Mouse (Mus musculus) heart, embryonic 14.5 days (tissue): Measurements from ENCODE around the gene Reep6. TPM values are rescaled to one million over a fixed set of nuclear protein-coding genes. Genes with fewer than 3 reads are reported as not detected.

Experiments
- ATAC-seq: fragments of 200-750 bp; cut with Nextera tagmentation; 2 replicates; pipeline ENCODE4 v1.8.0; 2017; ENCODE audit warnings: low read depth, moderate TSS enrichment; ENCODE audit not compliant: insufficient number of reproducible peaks, insufficient read depth, low FRiP score
- H3K27ac ChIP-seq, 2 experiments: fragments of 200-500 bp in 1 of 2; fragments of 300-500 bp in 1 of 2; sonication (generic) in 1 of 2; replicated peaks in 1 of 2; 2 replicates each; pipeline ENCODE4 v1.5.1; 2012 to 2014; ENCODE audit warnings: low read depth in 2 of 2, low read length in 2 of 2, control low read depth in 1 of 2, mild to moderate bottlenecking in 1 of 2, mixed read lengths in 1 of 2; ENCODE audit not compliant: control insufficient read depth in 1 of 2, insufficient read depth in 1 of 2
- H3K27me3 ChIP-seq: fragments of 300-500 bp; sonication (generic); 2 replicates; pipeline ENCODE4 v1.6.1; 2014; ENCODE audit warnings: mild to moderate bottlenecking, low read length, control low read depth; ENCODE audit not compliant: control insufficient read depth, insufficient read depth
- H3K36me3 ChIP-seq: fragments of 300-500 bp; sonication (generic); 2 replicates; pipeline ENCODE4 v1.6.1; 2014; ENCODE audit warnings: mild to moderate bottlenecking, control low read depth, low read length, mixed read lengths; ENCODE audit not compliant: control insufficient read depth, insufficient read depth
- H3K4me1 ChIP-seq, 2 experiments: fragments of 200-500 bp in 1 of 2; fragments of 300-500 bp in 1 of 2; sonication (generic) in 1 of 2; 2 replicates each; pipeline ENCODE4 v1.6.1; 2012 to 2014; ENCODE audit warnings: low read length in 2 of 2, control low read depth in 1 of 2, mixed read lengths in 1 of 2; ENCODE audit not compliant: control insufficient read depth in 2 of 2, insufficient read depth in 2 of 2
- H3K4me2 ChIP-seq: fragments of 300-500 bp; sonication (generic); 2 replicates; pipeline ENCODE4 v1.6.1; 2014; ENCODE audit warnings: mild to moderate bottlenecking, low read length
- H3K4me3 ChIP-seq, 2 experiments: fragments of 200-500 bp in 1 of 2; fragments of 300-500 bp in 1 of 2; sonication (generic) in 1 of 2; 2 replicates each; pipeline ENCODE4 v1.5.1; 2012 to 2014; ENCODE audit warnings: low read length in 2 of 2, mild to moderate bottlenecking in 2 of 2, control low read depth in 1 of 2, low read depth in 1 of 2, moderate library complexity in 1 of 2; ENCODE audit not compliant: control insufficient read depth in 1 of 2, insufficient read depth in 1 of 2
- H3K9ac ChIP-seq: fragments of 300-500 bp; sonication (generic); 2 replicates; pipeline ENCODE4 v1.6.1; 2014; ENCODE audit warnings: mild to moderate bottlenecking, low read length
- H3K9me3 ChIP-seq: fragments of 300-500 bp; sonication (generic); 2 replicates; pipeline ENCODE4 v1.6.1; 2016; ENCODE audit warnings: low read length, control low read depth; ENCODE audit not compliant: control insufficient read depth
- WGBS: fragments of 180-500 bp; shearing (Covaris S2); extraction: QIAGEN DNeasy Blood & Tissue Kit; methylation state at CpG from one replicate; pipeline ENCODE4 v1.1.7; 2014; 5-methylcytosine and 5-hydroxymethylcytosine counted together
- polyA plus RNA-seq: library from polyadenylated mRNA; unstranded; fragments of >200 nt; fragmentation: Nextera tagmentation; extraction: Ambion mirVana; gene quantifications from 2 replicates; pipeline ENCODE4 v1.2.1, GENCODE M21; 2014

Reep6 gene
- polyA plus RNA-seq, 1 experiment from 2014 or later: 1.6 TPM

DNA sequence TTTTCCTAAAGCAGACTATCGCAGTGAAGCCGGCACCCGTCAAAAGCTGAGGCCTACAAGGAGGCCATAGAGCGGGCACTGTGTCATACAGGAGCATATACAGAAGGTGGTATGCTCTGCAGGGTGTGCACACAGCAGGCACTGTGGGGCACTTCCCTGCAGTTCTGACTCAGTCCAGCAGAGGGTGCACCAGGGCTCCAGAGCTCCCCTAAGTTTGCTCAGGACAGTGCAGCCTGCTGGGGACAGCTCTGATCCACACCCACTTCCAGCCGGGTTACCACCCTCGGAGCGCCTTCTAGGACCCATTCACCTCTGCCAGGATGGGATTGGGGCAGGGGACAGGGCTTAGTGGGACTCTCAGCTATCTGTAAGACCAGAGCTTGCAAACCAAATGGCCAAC, 20.5 kb downstream of the Reep6 start:
- Histone ChIP-seq H3K4me1 (peaks cover 12 to 24% of the 10 kb centered on the region in 2 experiments; a peak in 3 of 4 replicates), H3K27me3 (peaks cover 84% of the 10 kb centered on the region), H3K4me3 (no peak overlapping the region), H3K27ac (no peak overlapping the region), H3K4me2 (no peak overlapping the region), H3K9me3 (no peaks in the 10 kb centered on the region), H3K36me3 (no peaks in the 10 kb centered on the region), H3K9ac (no peak overlapping the region)
- ATAC-seq: peak; percentile 63
- WGBS: 4% methylated on average over 7 of the region's 7 CpGs

DNA sequence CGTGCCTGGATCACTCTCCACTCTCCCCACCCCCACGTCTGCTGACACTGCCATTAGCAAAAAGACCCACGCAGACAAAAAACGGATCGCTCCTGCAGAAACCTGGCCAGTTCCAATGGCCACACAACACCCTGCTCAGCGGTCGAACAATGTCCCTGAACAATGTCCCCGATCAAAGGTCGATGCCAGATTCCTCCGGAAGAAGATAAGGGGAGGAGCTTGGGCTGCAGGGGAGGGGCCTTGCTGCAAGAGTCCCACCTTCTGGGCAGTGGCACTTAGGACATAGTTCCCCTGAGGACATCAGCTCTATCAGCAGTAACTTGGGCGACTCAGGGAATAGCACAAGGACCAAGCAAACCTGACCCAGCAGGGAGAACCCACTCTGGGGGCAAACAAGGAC, 22.1 kb downstream of the Reep6 start:
- ATAC-seq: no peak
- WGBS: 29% methylated on average over 11 of the region's 11 CpGs
- no peak overlapping the region for H3K27ac ChIP-seq

DNA sequence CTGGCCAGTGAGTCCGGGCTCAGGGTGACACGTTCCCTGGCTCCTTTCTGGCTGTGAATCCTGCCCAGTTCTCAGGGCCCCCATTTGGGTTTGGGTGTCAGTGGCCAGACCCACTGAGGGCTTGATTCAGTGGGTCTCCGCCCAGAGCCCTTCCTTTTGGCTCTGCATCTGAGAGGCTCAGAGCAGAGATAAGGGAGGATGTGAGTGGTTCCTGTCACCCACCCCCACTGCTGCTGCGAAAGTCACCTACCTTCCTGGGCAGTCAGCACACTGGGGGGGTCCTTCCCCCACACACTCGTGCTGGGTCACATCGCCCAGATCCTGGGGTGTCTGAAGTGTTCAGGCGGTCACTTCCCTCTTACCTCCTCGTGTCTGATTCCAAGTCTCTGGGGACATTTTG, 23.0 kb downstream of the Reep6 start:
- no peak overlapping the region for H3K9ac ChIP-seq
- peaks cover 88% of the 10 kb centered on the region for H3K27me3 ChIP-seq
- H3K36me3 ChIP-seq: no peaks in the 10 kb centered on the region
- H3K4me2 ChIP-seq: no peak overlapping the region
- H3K27ac ChIP-seq: no peak overlapping the region
- H3K9me3 ChIP-seq: no peaks in the 10 kb centered on the region
- ATAC-seq: no peak
- peaks cover 9 to 26% of the 10 kb centered on the region in 2 experiments; a peak in 3 of 4 replicates for H3K4me1 ChIP-seq
- H3K4me3 ChIP-seq: no peak overlapping the region
- WGBS: 40% methylated on average over 8 of the region's 8 CpGs

More for the DNA sequence above, 22.1 kb downstream of the Reep6 start:
- Histone ChIP-seq H3K4me2 (no peak overlapping the region), H3K27me3 (peaks cover 87% of the 10 kb centered on the region), H3K9me3 (no peaks in the 10 kb centered on the region), H3K9ac (no peak overlapping the region), H3K4me3 (no peak overlapping the region), H3K36me3 (no peaks in the 10 kb centered on the region), H3K4me1 (peaks cover 12 to 30% of the 10 kb centered on the region in 2 experiments; a peak in 3 of 4 replicates)

DNA sequence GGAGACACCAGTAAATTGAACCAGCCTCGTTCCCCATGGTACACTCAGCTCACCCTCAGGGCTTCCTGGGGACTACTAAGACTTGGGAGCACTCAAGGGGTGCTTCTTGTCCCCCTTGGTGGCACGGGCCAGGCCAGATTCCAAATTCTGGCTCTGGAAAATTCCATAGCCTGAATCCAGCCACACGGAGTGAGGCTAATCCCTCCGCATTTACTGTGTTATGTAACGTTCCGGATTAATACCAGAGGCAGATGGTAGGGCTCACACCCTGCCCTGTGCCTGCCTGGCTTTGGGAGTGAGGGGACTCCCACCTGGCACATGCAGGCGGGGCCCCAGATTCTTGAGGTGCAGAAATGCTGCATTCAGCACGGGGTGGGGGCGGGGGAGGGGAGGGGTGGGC, 25.7 kb downstream of the Reep6 start:
- WGBS: 15% methylated on average over 9 of the region's 9 CpGs
- Histone ChIP-seq H3K27ac (no peak overlapping the region), H3K36me3 (no peaks in the 10 kb centered on the region), H3K4me1 (peaks cover 0 to 9% of the 10 kb centered on the region in 2 experiments; a peak in 2 of 4 replicates), H3K4me3 (no peak overlapping the region), H3K27me3 (peaks cover 93% of the 10 kb centered on the region), H3K9me3 (no peaks in the 10 kb centered on the region), H3K4me2 (no peak overlapping the region), H3K9ac (no peak overlapping the region)
- ATAC-seq: no peak

DNA sequence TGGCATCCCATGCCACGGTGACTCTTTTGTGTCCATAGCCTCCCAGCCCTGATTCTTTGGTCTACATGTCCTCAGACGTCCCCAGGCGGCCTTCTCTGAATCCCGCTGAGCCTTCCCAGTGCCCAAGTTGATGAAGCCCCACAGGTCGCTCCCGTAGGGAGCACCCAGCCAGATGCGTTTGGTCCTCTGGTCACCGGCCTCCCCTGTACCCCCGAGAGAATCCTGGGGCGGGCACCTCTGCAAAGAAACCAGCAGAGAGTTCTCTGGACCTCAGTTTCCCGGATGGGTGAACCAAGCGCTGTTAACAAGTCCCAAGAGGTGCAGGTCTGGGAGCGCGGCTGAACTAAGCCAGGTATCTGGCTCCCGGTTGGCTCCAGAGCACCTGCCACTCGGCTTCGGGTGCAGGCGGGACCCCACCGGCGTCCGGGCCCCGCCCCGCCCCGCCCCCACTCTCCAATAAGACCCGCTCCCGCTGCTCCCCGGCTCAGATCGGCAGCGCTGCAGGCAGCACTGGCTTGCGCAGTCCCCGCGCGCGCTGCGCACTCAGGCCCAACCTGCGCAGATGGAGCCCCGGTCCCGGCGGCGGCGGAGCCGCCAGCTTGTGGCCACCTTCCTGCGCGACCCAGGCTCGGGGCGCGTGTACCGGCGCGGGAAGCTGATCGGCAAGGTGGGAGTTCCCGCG, 26.4 kb downstream of the Reep6 start, which contains the start of gene Plk5:
Gene Plk5, plus strand, starts transcription at position 459 of the 682 bp plus-strand sequence.
- no peaks in the 10 kb centered on the region for H3K9me3 ChIP-seq
- H3K4me1 ChIP-seq: peaks cover 0 to 9% of the 10 kb centered on the region in 2 experiments; a peak in 2 of 4 replicates
- WGBS: 2% methylated on average over 52 of the region's 53 CpGs
- no peaks in the 10 kb centered on the region for H3K36me3 ChIP-seq
- peak within 1 kb of the TSS in 1 of 2 experiments; percentile 34; a peak in 2 of 4 replicates for H3K4me3 ChIP-seq
- H3K27me3 ChIP-seq: peaks cover 91% of the 10 kb centered on the region
- ATAC-seq: no peak
- no peak within 1 kb of the TSS for H3K27ac ChIP-seq
- H3K9ac ChIP-seq: no peak within 1 kb of the TSS
- peak within 1 kb of the TSS; percentile 55 for H3K4me2 ChIP-seq

DNA sequence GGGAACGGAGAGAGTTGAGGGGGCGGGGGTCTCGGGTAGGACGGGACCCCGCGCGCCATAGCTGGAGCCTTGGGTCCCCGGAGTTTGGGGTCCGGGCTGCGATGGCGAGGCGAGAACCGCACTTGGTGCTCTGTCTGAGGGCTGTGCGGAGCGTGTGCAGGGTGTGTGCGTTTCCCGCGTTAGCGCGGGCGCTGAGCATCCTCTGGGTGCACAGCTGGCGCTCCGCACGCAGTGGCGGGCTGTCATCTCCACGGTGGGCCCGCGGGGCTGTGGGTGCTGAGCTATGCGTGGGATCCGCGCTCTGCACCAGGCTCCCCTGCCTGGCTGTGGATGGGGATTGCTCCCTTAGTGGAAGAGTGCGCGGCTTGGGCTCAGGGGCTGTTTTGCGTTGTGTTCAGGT, 27.0 kb downstream of the Reep6 start:
- H3K4me1 ChIP-seq: peaks cover 0 to 9% of the 10 kb centered on the region in 2 experiments; a peak in 2 of 4 replicates
- WGBS: 4% methylated on average over 32 of the region's 34 CpGs
- peaks cover 85% of the 10 kb centered on the region for H3K27me3 ChIP-seq
- no peak for ATAC-seq
- no peaks in the 10 kb centered on the region for H3K36me3 ChIP-seq
- H3K27ac ChIP-seq: no peak overlapping the region
- H3K9me3 ChIP-seq: no peaks in the 10 kb centered on the region
- peak overlapping the region; percentile 55 for H3K4me2 ChIP-seq
- H3K4me3 ChIP-seq: peak overlapping the region in 1 of 2 experiments; percentile 34; a peak in 2 of 4 replicates
- no peak overlapping the region for H3K9ac ChIP-seq

DNA sequence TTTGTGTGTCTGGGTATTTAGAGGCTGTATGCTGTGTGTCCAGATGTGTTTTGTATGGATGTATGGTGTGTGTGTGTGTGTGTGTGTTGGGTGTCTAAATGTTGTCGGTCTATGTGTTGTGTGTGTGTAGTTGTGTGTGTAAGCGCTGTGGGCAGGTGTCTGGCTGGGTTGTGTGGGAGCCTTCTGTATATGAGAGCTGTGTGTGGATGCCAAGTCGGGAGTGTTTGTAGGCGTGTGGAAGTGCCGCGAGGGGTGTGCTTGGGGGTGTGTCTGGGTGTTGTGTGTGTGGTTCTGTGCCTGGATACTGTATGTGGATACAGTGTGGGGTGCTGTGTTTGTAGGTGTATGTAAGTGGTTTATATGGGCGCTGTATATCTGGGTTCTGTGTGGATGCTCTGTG, 27.6 kb downstream of the Reep6 start:
- peaks cover 0 to 9% of the 10 kb centered on the region in 2 experiments; a peak in 2 of 4 replicates for H3K4me1 ChIP-seq
- H3K9me3 ChIP-seq: no peaks in the 10 kb centered on the region
- H3K4me2 ChIP-seq: no peak overlapping the region
- H3K27ac ChIP-seq: no peak overlapping the region
- peaks cover 80% of the 10 kb centered on the region for H3K27me3 ChIP-seq
- H3K4me3 ChIP-seq: peak overlapping the region in 1 of 2 experiments; percentile 16; a peak in 1 of 4 replicates
- H3K36me3 ChIP-seq: no peaks in the 10 kb centered on the region
- no peak for ATAC-seq
- 33% methylated on average over 7 of the region's 7 CpGs for WGBS
- no peak overlapping the region for H3K9ac ChIP-seq
